Mouse (Mus musculus) heart, embryonic 13.5 days (tissue): Measurements from ENCODE around the gene Adipoq. TPM values are rescaled to one million over a fixed set of nuclear protein-coding genes. Genes with fewer than 3 reads are reported as not detected.

Source experiments
- ATAC-seq: fragments of 200-750 bp; cut with Nextera tagmentation; 2 replicates; pipeline ENCODE4 v1.8.0; 2017; ENCODE audit warnings: moderate TSS enrichment; ENCODE audit not compliant: insufficient number of reproducible peaks, low FRiP score, low TSS enrichment; ENCODE audit errors: extremely low read depth
- H3K27ac ChIP-seq: fragments of 300-500 bp; sonication (generic); replicated peaks from 2 replicates; pipeline ENCODE4 v1.5.1; 2015; ENCODE audit warnings: moderate library complexity, mild to moderate bottlenecking, inconsistent platforms
- H3K27me3 ChIP-seq: fragments of 300-500 bp; sonication (generic); replicated peaks from 2 replicates; pipeline ENCODE4 v1.6.1; 2015; ENCODE audit warnings: mild to moderate bottlenecking, inconsistent platforms
- H3K36me3 ChIP-seq: fragments of 300-500 bp; sonication (generic); 2 replicates; pipeline ENCODE4 v1.6.1; 2015; ENCODE audit warnings: mild to moderate bottlenecking, inconsistent platforms
- H3K4me1 ChIP-seq: fragments of 300-500 bp; sonication (generic); 2 replicates; pipeline ENCODE4 v1.6.1; 2015; ENCODE audit warnings: inconsistent platforms
- H3K4me2 ChIP-seq: fragments of 300-500 bp; sonication (generic); 2 replicates; pipeline ENCODE4 v1.6.1; 2015; ENCODE audit warnings: inconsistent platforms, mild to moderate bottlenecking, moderate library complexity
- H3K4me3 ChIP-seq: fragments of 300-500 bp; sonication (generic); 2 replicates; pipeline ENCODE4 v1.5.1; 2015; ENCODE audit warnings: moderate library complexity, mild to moderate bottlenecking, inconsistent platforms
- H3K9ac ChIP-seq: fragments of 300-500 bp; sonication (generic); 2 replicates; pipeline ENCODE4 v1.6.1; 2015; ENCODE audit warnings: inconsistent platforms, mild to moderate bottlenecking, moderate library complexity
- H3K9me3 ChIP-seq: fragments of 300-500 bp; sonication (generic); 2 replicates; pipeline ENCODE4 v1.6.1; 2016; ENCODE audit warnings: inconsistent platforms
- WGBS: fragments of 180-500 bp; shearing (Covaris S2); methylation state at CpG from one replicate; pipeline ENCODE4 v1.1.7; 2015; ENCODE audit warnings: mixed read lengths; 5-methylcytosine and 5-hydroxymethylcytosine counted together
- polyA plus RNA-seq: library from polyadenylated mRNA; unstranded; fragments of >200 nt; fragmentation: Nextera tagmentation; extraction: Ambion mirVana; gene quantifications from 2 replicates; pipeline ENCODE4 v1.2.1, GENCODE M21; 2015

Gene Adipoq
- polyA plus RNA-seq, 1 experiment from 2014 or later = 0.15 TPM

DNA sequence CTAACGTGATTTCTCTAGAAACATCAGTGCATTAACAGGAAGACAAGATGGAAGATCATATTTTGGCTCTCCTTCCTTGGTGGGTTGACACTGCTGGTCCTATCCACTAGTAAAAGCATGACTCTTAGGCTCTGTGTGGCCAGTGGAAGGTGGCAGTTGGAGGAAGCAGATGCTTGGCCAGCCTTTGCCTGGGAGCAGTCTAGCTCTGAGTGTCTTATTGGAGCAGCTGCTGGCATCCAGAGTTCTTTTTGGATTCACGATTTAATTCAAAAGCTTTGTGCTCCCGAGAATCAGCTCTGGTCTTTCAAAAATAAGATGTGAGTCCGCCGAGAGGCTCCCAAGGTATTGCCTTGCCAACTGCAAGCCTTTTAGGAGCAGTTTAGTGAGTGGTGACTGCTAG lies 1.1 kb upstream of the Adipoq start:
- Histone ChIP-seq H3K9me3 (no peaks in the 10 kb centered on the region), H3K4me3 (no peak overlapping the region), H3K27me3 (no peaks in the 10 kb centered on the region), H3K9ac (no peak overlapping the region), H3K4me2 (no peak overlapping the region), H3K36me3 (no peaks in the 10 kb centered on the region), H3K4me1 (peaks cover 19% of the 10 kb centered on the region), H3K27ac (no peak overlapping the region)
- 35% methylated on average over 5 of the region's 5 CpGs for WGBS
- no peak for ATAC-seq

DNA sequence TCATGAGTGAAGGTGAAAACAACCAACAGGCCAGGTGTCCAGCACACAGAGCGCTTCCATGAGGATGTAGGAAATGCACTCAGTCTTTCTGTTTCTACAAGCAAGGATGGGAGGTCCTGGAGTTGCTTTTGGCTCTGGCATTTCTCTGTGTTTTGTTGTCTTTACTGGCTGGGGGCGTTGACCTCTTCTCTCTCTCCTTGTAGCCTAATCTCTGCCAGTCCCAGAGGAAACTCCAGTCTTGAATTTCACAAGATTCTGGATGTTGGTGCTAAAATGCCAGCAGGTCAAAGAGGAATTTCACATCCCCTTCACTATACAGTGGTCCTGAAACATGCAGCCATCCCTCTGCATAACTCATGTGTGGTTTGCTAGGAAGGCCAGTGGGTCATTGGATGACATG lies 2.6 kb downstream of the Adipoq start:
- WGBS = 52% methylated on average over 2 of the region's 2 CpGs

GRCm38 (mm10) chr16:23149396-23149795 lies 3.1 kb downstream of the Adipoq start:
- Histone ChIP-seq H3K27ac (no peak overlapping the region), H3K27me3 (no peaks in the 10 kb centered on the region), H3K4me1 (peaks cover 19% of the 10 kb centered on the region), H3K4me3 (no peak overlapping the region), H3K9me3 (no peaks in the 10 kb centered on the region), H3K4me2 (no peak overlapping the region), H3K36me3 (no peaks in the 10 kb centered on the region), H3K9ac (no peak overlapping the region)
- WGBS = 79% methylated on average over 8 of the region's 8 CpGs
- no peak for ATAC-seq

More for the DNA sequence above, 2.6 kb downstream of the Adipoq start:
- no peak for ATAC-seq
- no peaks in the 10 kb centered on the region for H3K36me3 ChIP-seq
- no peak overlapping the region for H3K4me2 ChIP-seq
- H3K27me3 ChIP-seq = no peaks in the 10 kb centered on the region
- no peak overlapping the region for H3K27ac ChIP-seq
- H3K9me3 ChIP-seq = no peaks in the 10 kb centered on the region
- H3K9ac ChIP-seq = no peak overlapping the region
- no peak overlapping the region for H3K4me3 ChIP-seq
- peaks cover 19% of the 10 kb centered on the region for H3K4me1 ChIP-seq

DNA sequence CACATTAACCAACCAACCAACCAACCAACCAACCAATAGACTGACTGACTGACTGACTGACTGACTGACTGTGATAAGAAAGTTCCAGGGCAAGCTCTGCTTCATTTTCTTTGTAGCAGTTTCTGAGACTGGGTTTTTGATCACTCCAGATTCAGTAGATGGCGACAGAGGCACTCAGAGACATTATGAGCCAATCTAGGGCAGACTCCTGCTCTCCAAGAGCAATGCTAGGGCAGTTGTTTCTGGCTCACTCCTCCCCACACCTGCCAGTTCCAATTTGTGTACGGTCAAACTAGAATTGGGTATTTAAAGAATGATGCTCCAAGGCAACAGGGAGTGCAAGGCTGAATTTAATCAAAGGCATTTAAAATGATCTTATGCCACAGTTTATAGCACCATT lies 5.1 kb downstream of the Adipoq start:
- Histone ChIP-seq H3K27me3 (no peaks in the 10 kb centered on the region), H3K9ac (no peak overlapping the region), H3K4me2 (no peak overlapping the region), H3K27ac (no peak overlapping the region), H3K9me3 (no peaks in the 10 kb centered on the region), H3K4me1 (peaks cover 10% of the 10 kb centered on the region), H3K36me3 (no peaks in the 10 kb centered on the region), H3K4me3 (no peak overlapping the region)
- WGBS = 13% methylated on average over 2 of the region's 2 CpGs
- no peak for ATAC-seq

DNA sequence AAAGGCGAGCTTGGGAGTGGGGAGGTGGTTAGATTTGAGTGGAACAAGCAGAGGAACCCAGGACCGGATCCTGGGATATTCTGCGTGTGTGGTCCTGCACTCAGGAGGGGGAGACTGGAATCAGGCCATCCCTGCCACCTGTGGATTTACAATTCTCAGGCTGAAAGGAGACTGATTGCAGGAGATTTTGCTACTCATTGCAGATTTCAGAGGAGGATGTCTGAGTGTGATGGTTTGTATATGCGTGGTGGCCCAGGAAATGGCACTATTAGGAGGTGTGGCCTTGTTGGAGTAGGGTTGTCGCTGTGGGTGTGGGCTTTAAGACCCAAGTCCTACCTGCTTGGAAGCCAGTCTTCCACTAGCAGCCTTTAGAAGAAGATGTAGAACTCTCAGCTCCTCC lies 7.9 kb downstream of the Adipoq start:
- ATAC-seq = no peak
- H3K4me2 ChIP-seq = no peak overlapping the region

DNA sequence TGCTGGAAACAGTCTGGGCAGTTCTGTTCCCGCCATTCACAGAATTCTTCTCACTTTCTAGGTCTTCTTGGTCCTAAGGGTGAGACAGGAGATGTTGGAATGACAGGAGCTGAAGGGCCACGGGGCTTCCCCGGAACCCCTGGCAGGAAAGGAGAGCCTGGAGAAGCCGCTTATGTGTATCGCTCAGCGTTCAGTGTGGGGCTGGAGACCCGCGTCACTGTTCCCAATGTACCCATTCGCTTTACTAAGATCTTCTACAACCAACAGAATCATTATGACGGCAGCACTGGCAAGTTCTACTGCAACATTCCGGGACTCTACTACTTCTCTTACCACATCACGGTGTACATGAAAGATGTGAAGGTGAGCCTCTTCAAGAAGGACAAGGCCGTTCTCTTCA lies 10.7 kb downstream of the Adipoq start:
- Histone ChIP-seq H3K9me3 (no peaks in the 10 kb centered on the region), H3K4me2 (no peak overlapping the region), H3K27ac (no peak overlapping the region), H3K36me3 (no peaks in the 10 kb centered on the region), H3K9ac (no peak overlapping the region), H3K27me3 (no peaks in the 10 kb centered on the region), H3K4me3 (no peak overlapping the region), H3K4me1 (peaks cover 15% of the 10 kb centered on the region)
- no peak for ATAC-seq
- WGBS = 85% methylated on average over 13 of the region's 13 CpGs

More for the DNA sequence above, 7.9 kb downstream of the Adipoq start:
- Histone ChIP-seq H3K4me3 (no peak overlapping the region), H3K9ac (no peak overlapping the region), H3K36me3 (no peaks in the 10 kb centered on the region), H3K27me3 (no peaks in the 10 kb centered on the region), H3K4me1 (peaks cover 9% of the 10 kb centered on the region), H3K27ac (no peak overlapping the region), H3K9me3 (no peaks in the 10 kb centered on the region)
- WGBS = 81% methylated on average over 5 of the region's 5 CpGs

DNA sequence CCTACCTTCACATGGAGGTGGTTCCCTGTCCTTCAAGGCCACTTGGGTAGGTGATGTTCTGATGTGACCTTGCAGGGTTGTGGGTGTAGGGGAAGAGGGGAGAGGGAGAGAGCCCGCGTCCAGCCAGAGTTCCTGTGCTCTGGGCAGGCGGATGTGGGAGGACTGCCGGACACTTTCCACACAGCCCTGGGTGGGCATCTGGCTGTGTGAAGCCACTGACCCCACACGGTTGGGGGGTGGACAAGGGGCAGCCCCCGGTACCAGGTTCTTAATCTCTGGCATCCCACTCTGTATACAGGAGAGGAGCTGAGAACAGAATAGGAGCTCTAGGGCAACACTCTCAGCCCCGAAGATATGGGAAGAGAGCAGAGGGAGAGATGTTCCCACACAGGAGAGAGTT lies 12.0 kb downstream of the Adipoq start:
- 76% methylated on average over 7 of the region's 7 CpGs for WGBS
- H3K9me3 ChIP-seq = no peaks in the 10 kb centered on the region
- H3K4me1 ChIP-seq = peaks cover 15% of the 10 kb centered on the region
- no peak overlapping the region for H3K27ac ChIP-seq
- H3K27me3 ChIP-seq = no peaks in the 10 kb centered on the region
- H3K36me3 ChIP-seq = no peaks in the 10 kb centered on the region
- no peak overlapping the region for H3K9ac ChIP-seq
- H3K4me3 ChIP-seq = no peak overlapping the region
- ATAC-seq = no peak; the same call in 1 of the 2 replicates
- H3K4me2 ChIP-seq = no peak overlapping the region

GRCm38 (mm10) chr16:23158957-23159356 lies 12.6 kb downstream of the Adipoq start:
- Histone ChIP-seq H3K4me2 (peak overlapping the region; percentile 32), H3K27ac (no peak overlapping the region), H3K4me1 (peaks cover 15% of the 10 kb centered on the region), H3K9me3 (no peaks in the 10 kb centered on the region), H3K9ac (0 out of 2 replicates have a peak overlapping the region, but pooled peaks have one; percentile 5), H3K4me3 (no peak overlapping the region), H3K27me3 (no peaks in the 10 kb centered on the region), H3K36me3 (no peaks in the 10 kb centered on the region)
- ATAC-seq = no peak
- WGBS = 30% methylated on average over 2 of the region's 2 CpGs

GRCm38 (mm10) chr16:23159749-23160148 lies 13.4 kb downstream of the Adipoq start:
- no peak overlapping the region for H3K9ac ChIP-seq
- ATAC-seq = no peak
- no peaks in the 10 kb centered on the region for H3K9me3 ChIP-seq
- H3K36me3 ChIP-seq = no peaks in the 10 kb centered on the region
- WGBS = 52% methylated on average over 2 of the region's 2 CpGs
- H3K4me2 ChIP-seq = no peak overlapping the region
- peaks cover 15% of the 10 kb centered on the region for H3K4me1 ChIP-seq
- 0 out of 2 replicates have a peak overlapping the region, but pooled peaks have one; percentile 2 for H3K27ac ChIP-seq
- no peaks in the 10 kb centered on the region for H3K27me3 ChIP-seq
- no peak overlapping the region for H3K4me3 ChIP-seq

- Histone ChIP-seq H3K9ac (no peak overlapping the region), H3K36me3 (no peaks in the 10 kb centered on the region), H3K27me3 (no peaks in the 10 kb centered on the region), H3K4me2 (no peak overlapping the region), H3K4me1 (peaks cover 15% of the 10 kb centered on the region), H3K9me3 (no peaks in the 10 kb centered on the region; the same call in 1 of the 2 replicates), H3K4me3 (no peak overlapping the region), H3K27ac (no peak overlapping the region)
- ATAC-seq = no peak
- WGBS = 82% methylated on average over 3 of the region's 3 CpGs
Measured at GRCm38 (mm10) chr16:23162116-23162515, 15.8 kb downstream of the Adipoq start.

DNA sequence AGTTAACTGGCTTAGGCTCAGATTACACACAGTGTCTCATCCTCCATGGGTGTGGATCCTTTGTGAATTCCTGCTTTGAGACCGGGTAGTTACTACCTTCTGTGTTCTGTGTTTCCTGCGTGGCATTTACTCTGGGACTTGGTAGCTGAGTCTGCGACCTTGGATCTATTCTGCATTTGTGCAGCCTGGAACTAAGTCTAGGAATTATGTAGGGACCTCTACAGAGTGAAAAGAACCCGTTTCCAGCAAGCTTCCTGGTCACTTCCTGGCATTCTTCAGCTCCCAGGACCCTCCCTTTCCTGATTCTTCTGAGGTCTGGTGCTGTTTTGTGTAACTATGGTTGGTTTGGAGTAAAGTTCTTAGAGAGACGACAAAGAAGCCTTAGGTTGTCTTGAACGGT lies 18.1 kb downstream of the Adipoq start:
- Histone ChIP-seq H3K9ac (no peak overlapping the region), H3K4me3 (no peak overlapping the region), H3K4me1 (peaks cover 4% of the 10 kb centered on the region), H3K36me3 (no peaks in the 10 kb centered on the region), H3K9me3 (no peaks in the 10 kb centered on the region; the same call in 1 of the 2 replicates), H3K4me2 (no peak overlapping the region), H3K27me3 (no peaks in the 10 kb centered on the region), H3K27ac (peak overlapping the region; percentile 50)
- ATAC-seq = no peak
- WGBS = 56% methylated on average over 6 of the region's 6 CpGs

- Histone ChIP-seq H3K27ac (no peak overlapping the region), H3K36me3 (no peaks in the 10 kb centered on the region), H3K27me3 (no peaks in the 10 kb centered on the region), H3K9ac (no peak overlapping the region), H3K4me1 (peaks cover 3% of the 10 kb centered on the region; the same call in 1 of the 2 replicates), H3K4me3 (no peak overlapping the region), H3K9me3 (no peaks in the 10 kb centered on the region; the same call in 1 of the 2 replicates), H3K4me2 (no peak overlapping the region)
- ATAC-seq = no peak
- 60% methylated on average over 9 of the region's 9 CpGs for WGBS
Measured at GRCm38 (mm10) chr16:23165441-23165840, 19.1 kb downstream of the Adipoq start.
